Mouse (Mus musculus) adrenal gland, adult 18-20 months (tissue): ENCODE measurements around the gene Hccs. TPM values are rescaled to one million over a fixed set of nuclear protein-coding genes. Genes with fewer than 3 reads are reported as not detected.
A peak's percentile ranks its signal among the peaks of the same experiment; 100 is the strongest.
"Not testable (repeated sequence)": the region's sequence is repeated elsewhere in the genome, so short reads cannot be mapped to it uniquely, and the experiment has no call there.

Experiments used
- DNase-seq, 2 experiments: peaks; one replicate each; pipeline ENCODE4 v3.0.0; 2021 to 2022; ENCODE audit warnings: low spot score in 2 of 2
- long read RNA-seq, 2 experiments: library from polyadenylated mRNA; stranded (forward); transcript quantifications; one replicate each; pipeline ENCODE4 v2.0.0; 2021
- total RNA-seq, 2 experiments: library from RNA; stranded (reverse); gene quantifications; 1 replicate in 1 of 2; 2 replicates in 1 of 2; pipeline ENCODE4 v1.2.3; 2021

The Hccs gene
- total RNA-seq: 10 to 100 TPM; 26.2 to 26.5 TPM
- long read RNA-seq, experiment 1, transcript Hccs-201 (7 exons, 2,320 nt): major isoform, 16 of 34 reads
- long read RNA-seq, experiment 1, transcript Hccs-202 (7 exons, 2,473 nt): minor isoform, 12 of 34 reads
- long read RNA-seq, experiment 1, partial matches to known transcripts: 1 of 34 reads
- long read RNA-seq, experiment 1, other reads (novel, unspliced or antisense): 5 of 34 reads
- long read RNA-seq, experiment 2, transcript Hccs-202 (7 exons, 2,473 nt): major isoform, 45 of 80 reads
- long read RNA-seq, experiment 2, transcript Hccs-201 (7 exons, 2,320 nt): minor isoform, 30 of 80 reads
- long read RNA-seq, experiment 2, partial matches to known transcripts: 0 of 80 reads
- long read RNA-seq, experiment 2, other reads (novel, unspliced or antisense): 5 of 80 reads

DNA sequence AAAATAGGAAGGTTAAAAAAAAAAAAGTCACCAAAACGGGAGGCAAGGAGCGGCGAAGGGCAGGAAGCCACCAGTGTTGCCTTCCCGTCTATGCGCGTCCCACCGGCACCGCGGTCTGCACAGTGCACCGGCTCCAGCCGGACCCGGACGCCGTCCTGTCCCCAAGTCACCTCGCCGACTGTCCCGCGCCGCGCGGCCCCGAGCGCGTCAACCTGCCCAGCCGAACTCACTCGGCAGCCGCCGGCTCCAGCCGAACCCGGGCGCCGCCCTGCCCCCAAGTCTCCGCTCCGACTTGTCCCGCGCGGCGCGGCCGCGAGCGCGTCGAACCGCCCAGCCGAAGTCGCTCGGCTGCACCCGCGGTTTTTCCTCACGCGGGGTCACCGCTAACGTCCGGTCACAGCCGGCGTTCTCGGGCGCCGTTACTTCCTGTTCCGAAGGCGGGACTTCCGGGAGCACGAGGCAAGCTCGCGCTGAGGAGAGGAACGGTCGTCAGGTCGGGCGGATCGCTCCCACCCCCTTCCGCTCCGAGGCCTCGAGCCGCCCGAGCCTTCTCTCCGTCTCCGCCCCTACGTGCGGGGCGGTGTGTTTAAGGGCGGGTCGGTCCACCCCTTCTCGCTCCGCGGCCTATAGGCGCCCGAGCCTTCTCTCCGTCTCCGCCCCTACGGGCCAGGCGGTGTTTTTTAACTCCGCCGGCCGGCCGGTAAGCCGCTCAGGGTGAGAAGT is at the start of gene Hccs:
Gene Hccs, minus strand, starts transcription at position 428 of the 723 bp plus-strand sequence.
- DNase-seq: peak; percentile 72 to 75

DNA sequence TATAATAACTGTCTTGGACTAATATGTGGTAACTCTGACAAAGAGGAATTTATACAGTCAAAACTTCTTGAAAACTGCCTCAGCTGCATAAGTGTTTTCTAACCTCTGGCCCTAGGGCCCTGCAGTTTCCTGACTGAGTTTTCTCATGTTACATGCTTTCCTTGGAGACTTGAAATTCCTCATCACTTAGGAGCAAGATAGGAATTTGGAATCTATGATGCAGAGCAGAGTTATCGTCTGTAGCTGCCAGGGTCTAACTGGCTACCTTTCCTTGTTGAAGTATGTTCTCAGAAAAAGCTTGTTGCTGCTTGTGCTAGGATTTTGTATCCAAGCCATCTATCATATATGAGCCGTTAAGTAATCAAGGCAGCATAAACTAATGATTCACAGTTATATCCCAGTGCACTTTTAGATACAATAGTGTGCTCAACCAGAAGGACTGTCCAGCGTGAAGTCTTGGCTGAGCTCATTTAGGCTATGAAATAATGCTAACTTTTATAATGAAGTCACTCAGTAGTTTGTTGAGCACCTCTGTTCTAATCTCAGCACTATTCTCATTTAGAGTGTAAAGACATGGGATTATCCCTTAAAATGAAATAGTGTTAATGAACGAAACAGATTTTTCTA is 37.1 kb upstream of the Hccs start:
- no peak for DNase-seq

DNA sequence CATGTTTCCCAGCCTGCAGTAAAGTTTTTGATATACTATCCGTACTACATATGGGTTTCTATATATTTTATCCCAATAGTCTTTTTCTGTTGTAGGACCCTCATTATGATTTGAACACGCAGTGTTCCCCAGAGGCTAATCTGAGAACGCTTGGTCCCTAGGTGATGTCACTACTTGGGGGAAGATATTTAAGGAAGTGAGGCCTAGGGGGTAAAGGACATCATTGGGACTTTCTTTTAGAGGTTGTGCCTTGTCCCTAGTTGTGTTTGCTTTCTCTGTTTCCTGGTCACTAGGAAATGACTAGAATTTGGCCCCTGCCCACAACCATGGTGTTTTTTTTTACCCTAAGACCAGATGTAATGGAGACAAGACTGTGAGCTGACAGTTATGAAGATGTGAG is 18.0 kb upstream of the Hccs start:
- no peak for DNase-seq

DNA sequence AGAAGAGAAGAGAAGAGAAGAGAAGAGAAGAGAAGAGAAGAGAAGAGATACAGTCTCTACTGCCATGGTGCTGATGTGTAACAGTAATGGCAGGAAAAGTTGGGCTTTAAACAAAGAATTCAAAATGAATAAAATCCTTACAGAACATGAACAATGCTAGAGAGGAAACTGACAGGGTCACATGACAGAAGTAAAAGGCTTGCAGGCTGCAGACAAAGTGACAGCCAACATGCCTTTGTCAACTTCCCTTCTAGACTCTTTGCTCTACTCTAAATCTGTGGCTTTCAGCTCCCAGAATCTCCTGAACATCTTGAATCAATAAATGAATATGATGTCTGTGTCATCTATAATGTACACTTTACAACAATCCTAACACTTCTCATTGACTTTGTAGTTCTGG is 17.4 kb upstream of the Hccs start:
- no peak for DNase-seq

- DNase-seq: peak in 1 of 2 experiments; percentile 23
Observed at GRCm38 (mm10) chrX:169332264-169332663, 12.1 kb upstream of the Hccs start.

DNA sequence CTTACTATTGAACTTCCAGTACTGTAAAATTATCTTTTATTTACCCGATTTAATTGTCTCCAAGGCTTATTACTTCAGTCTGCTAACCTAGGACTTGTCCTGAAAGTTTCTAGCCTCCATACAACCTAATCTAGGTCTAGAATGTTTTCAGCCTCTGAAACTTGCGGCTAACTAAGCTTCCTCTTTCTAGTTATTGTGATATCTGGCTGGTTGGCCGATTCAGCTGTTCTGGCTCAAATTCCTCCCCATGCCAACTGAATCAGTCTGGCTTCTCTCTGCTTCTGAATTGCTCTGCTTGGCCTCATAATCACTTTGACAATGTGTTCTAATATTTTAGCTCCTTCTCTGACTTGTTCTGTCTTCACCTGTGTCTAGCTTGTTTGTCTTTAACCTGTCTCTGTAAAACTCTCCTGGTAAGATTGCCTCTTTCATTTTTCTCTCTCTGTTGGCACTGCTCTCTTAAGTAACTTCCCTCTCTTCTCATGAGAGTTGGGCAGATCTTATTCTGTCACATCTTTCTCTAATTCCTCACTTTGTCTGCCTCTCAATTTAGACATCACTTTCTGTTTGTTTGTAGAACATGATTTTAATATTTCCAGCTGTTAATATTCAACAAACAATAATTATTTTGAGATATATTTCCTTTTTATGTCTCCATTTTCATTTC is 5.9 kb upstream of the Hccs start:
- no peak for DNase-seq

DNA sequence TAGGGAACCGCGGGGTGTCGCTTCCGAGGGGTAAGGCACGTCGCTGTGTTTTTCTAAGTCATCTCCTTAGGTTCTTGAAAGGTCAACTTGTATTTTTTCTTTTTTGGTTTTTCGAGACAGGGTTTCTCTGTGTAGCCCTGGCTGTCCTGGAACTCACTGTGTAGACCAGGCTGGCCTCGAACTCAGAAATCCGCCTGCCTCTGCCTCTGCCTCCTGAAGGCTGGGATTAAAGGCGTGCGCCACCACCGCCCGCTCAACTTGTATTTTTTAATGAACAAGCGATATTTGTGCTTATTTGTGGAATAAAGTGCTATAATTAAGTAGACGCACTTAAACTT is 465 bp upstream of the Hccs start:
- DNase-seq: not testable (repeated sequence)

GRCm38 (mm10) chrX:169319066-169319760 is 959 bp downstream of the Hccs start:
- DNase-seq: no peak

DNA sequence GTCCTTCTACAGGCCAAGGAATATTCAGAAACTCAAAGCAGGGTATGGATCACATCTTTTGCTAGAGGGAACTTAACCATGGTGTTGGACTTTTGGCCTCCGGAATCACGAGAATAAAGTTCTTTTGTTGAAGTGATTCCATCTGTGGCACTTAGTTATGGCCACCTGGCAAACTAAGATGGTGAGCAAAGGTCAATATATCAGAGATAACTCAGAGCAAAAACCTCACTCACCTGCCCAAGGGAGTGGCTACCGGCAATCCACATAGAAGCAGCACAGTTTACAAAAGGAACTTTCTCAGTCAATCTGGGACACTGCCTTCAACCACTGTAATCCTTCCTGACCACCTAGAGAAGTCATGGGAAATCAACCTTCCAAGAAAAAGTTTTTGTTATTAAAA is 11.6 kb downstream of the Hccs start:
- DNase-seq: no peak

GRCm38 (mm10) chrX:169303945-169304344 is 16.2 kb downstream of the Hccs start:
- DNase-seq: peak in 1 of 2 experiments; percentile 40

GRCm38 (mm10) chrX:169302271-169303045 is 17.7 kb downstream of the Hccs start:
- peak in 1 of 2 experiments; percentile 25 for DNase-seq

DNA sequence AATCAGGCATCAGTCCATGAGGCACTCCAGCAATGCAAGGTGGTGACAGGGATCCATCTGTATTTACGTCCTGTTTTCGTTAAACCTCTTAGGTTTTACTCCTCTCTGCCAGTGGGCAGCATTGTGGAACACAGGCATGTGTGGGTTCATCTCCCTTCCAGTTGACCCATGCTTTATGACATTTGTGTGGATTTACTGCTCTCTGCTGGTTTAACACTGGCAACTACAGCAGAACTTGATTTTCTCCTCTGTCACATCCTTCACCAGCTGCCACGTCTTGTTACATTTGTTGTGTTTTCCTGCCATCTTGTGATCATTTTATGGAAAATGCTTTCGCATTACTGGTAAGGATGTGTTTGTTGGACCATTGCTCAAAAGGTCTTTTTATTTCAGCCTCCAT is 20.6 kb downstream of the Hccs start:
- no peak for DNase-seq

DNA sequence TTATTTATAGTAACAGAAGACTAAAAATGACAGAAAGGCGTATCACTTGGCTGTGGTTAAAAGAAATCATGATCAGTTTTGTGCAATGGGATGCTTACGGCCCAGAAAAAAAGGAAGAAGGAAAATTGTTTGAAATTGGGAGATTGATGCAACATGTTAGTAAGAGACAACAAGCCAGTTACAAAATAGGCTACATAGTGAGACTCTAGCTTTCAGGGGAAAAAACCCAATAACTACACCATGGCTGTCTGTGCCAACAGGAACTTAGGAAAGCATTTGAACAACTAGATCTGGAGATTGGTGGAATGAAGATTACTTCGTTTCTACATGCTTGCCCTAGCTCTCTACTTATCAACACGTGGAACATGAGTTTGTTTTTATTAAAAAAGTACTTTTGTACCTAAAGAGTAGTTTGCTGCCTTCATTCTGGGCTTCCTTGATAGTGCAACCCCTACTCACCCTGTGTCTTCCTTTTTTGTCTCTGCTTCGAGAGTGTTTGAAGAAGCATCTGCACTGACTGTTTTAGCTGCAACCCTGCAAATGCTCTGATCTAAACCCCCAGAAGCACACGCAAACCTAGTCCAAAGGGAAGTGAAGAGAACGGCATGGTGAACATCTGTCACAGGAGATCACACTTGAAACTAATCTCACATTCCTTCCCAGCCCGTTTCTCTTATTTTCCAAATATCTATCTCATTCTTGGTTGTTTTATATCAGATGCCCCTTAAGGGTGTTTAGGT is 56.6 kb downstream of the Hccs start:
- no peak for DNase-seq

DNA sequence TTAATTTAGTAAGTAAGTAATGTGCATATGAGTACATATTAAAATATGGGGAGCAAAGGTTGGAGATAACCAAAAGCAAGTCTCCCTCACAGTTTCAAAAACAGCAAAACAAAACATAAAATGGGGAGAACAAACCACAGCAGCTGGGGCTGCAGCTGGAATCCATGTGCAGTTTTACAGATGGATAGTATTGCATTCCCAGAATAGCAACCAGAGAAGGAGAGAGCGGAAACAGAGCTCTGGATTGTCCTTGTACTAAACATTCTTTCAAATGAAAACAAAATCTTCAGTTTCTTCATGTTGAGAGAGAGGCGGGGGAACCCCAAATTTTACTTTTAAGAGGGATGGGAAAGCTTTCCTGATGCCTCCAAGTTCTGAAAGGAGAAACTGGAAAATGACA is 58.0 kb downstream of the Hccs start:
- no peak for DNase-seq

- no peak for DNase-seq
Observed at GRCm38 (mm10) chrX:169261034-169261433, 59.1 kb downstream of the Hccs start.

GRCm38 (mm10) chrX:169256741-169257140 is 63.4 kb downstream of the Hccs start:
- DNase-seq: no peak

GRCm38 (mm10) chrX:169255915-169256314 is 64.3 kb downstream of the Hccs start:
- DNase-seq: no peak

DNA sequence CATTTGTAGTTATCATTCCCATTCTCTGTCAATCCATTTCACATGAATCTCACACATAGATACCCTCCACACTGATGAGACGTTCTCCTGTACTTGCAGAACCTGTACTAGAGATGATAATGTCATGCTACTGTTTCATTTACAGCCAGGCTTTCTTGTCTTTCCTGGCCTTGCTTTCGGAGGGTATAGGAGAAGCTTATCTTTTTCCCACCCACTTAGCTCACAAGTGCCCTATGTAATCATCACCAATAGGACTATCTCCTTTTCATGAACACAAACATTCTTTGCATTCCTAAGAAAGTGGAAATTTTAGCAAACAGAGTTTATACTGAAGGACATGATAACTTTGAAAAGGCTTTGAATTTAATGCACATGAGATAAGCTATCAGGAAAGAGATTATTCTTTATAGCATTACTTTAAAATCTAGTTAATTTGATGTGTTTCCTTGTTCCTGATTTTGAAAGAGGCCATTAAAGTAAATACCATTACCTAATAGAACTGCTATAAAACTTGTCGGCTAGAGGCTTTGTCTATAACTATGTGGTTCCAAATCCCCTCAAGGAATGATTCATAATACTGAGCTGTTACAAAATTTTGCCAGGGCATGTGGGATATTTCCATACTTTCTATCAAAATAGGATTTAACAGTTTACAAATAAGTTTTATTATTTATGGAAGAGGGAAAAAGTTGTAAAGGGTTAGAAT is 97.7 kb downstream of the Hccs start:
- no peak for DNase-seq

- no peak for DNase-seq
Observed at GRCm38 (mm10) chrX:169220064-169220463, 100.1 kb downstream of the Hccs start.
